Mouse (Mus musculus): ENCODE data around the gene Iqcc. TPM values are rescaled to one million over a fixed set of nuclear protein-coding genes. Genes with fewer than 3 reads are reported as not detected.

The Iqcc gene
- total RNA-seq, 1 experiment from 2014 or later, result 45.6 TPM

DNA sequence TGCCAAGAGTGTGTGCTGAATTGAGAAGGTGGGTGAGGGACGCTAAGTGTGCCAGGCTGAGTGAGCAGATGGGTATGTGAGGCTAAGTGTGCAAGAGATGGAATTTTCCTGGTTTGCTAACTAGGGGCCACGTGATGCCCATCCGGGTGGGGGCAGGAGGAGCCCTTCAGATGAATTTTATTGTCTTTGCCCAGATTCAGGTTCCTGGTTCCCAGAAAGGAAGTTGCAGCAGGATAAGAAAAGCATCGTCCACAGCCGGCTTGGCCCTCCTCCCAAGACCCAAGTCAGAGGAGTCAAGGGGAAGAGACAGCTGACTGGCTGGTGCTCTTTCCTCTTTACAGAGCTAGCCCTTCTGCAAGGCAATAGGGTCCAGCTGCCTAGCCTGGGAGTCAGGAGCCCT is 40.4 kb downstream of the Iqcc start, which contains the start of gene Fam167b:
Gene Fam167b (minus strand): TSS at position 84 of the 400 bp plus-strand sequence.
- DNase-seq, result peak; percentile 27

DNA sequence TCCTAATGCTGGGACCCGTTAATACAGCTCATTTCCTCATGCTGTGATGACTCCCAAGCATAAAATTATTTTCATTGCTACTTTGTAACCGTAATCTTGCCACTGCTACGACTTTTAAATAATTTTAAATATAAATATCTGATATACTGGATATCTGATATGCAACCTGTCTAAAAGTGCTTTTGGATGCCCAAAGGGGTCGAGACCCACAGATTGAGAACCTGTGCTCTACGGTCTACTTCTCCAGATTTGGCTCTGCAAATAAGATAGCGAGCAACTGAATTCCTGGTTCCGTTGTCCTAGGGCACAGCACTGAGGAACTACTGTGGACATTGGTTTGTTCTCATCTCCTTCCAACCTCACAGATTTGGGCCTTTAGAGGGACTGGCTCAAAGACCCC is 41.2 kb downstream of the Iqcc start:
- DNase-seq, result no peak

DNA sequence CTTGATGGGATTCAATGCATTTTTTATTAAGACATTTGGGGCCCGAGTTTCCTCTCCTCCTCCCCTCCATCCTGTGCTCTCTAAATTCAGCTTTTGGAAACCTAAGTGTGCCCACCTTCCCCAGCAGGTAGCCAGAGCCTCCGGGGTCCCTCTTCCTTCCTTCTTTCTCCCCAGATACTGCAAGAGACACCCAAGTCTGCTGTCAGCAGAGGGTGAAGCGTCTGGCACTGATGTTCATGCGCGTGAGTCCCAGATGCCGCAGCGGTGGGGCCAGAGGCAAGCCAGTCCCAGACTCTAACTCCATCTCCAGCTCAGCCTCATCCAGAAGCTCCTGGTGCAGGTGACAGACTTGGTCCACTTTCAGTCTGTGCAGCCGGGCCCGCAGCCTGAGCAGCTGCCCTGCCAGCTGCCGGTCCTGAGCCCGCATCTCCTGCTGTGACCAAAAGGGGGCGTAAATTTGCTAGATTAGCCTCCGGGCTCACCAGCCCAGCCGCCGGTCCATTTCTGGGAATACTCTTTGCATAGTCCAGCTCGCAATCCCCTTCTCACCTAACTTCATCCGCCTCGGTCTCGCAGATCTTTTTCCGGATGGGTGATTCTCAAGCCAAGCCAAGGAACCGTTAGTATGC is 41.9 kb downstream of the Iqcc start:
- peak; percentile 79 for DNase-seq

DNA sequence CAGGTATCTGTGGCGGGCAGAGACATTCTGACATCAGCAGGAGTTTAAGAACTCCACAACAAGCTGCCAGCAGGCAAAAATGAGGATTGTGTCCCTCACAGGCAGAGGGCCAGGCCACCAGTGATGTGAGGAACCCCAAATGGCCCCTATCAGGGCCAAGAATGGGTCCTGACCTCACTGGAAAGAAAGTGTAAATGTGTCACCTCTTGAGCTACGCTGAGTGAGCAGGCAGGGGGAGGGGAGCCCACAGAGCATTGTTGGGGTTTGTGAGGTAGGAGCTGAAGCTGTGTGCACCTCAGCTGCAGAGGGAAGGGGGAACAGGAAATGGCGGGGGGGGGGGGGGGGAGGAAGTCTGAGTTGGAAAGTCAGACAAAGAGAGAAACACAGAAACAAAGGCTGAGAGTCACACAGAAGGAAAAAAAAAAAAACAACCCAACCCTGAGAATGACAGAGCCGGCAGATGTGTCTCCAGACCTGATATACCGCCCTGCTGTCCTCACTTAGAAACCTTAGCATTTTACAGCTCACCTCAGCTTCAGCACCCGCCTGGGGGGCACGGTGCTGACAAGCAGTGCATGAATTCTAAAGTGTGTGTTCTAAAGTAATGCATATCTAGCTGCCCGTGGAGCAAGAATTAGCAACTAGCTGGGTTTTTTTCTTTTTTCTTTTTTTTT is 43.6 kb downstream of the Iqcc start:
- no peak for DNase-seq

DNA sequence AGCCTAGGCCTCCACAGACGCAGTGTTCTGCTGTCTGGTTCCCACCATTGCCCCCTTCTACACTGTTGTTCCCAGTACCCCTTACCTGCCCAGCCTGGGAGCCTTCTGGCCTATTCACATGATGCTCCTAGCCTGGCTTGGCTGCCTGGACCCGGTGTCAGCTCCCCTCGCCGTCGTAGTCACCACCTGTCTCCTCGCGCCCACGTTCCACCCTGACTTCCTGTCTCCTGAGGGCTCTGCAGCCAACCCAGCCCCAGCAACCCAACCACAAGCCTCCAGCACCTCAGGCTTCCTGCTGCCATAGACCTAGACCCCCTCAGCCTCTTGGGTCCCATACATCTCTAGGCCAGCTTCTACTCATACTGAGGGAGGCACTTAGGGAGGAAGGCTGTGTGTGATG is 45.5 kb downstream of the Iqcc start, which contains the start of gene Lck:
Gene Lck (minus strand): TSS at position 212 of the 400 bp plus-strand sequence.
- no peak for DNase-seq

DNA sequence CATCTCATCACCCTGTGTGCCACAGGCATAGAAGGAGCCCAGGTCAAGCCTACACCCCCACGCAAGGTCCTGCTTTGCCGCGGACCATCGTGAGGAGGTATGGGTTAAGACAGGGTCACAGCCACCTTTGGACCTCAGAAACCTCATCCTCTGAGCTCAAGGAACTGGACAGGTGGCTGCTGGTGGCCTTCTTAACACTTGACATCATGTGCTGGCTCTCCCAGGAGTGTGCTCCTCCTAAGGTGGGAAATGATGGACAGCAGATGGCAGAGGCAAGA is 45.9 kb downstream of the Iqcc start:
- no peak for DNase-seq

DNA sequence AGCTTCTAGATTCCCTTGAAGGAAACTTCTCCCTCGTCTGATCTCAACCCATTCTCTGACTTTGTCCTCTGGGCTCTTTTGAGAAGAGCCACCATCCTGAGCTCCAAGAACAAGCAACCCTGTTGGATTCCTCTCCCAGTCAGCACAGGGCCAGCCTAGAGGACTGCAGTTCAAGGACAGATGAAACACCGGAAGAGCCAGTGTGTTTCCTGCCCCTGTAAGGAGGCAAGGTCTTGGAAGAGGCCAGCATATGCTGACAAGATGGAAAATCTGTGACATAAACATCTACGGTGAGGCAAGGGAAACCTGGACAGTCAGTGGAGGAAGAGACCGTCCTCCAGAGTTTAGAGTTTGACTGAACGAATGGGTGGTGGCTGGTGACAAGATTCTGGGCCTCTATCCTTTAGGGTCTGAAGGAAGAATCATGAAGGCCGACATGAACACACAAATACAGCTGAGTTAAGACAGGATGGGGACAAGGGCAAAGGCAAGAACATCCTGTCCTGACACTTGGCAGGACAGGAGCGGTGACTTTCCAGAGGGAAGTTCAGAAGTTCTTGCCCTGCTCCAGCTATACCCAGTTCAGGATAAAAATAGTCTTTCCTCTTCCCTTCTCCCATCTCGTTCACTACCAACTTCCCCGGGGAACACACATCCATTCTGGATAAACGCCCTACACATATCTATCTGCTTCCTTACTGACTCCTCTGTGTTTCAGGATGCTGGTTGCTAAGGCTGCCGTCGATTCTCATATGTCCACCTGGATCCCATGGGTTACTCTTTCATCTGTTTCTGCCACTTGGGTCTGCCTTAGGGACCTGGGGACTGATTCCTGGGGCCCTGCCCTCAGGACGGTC is 46.4 kb downstream of the Iqcc start:
- no peak for DNase-seq

DNA sequence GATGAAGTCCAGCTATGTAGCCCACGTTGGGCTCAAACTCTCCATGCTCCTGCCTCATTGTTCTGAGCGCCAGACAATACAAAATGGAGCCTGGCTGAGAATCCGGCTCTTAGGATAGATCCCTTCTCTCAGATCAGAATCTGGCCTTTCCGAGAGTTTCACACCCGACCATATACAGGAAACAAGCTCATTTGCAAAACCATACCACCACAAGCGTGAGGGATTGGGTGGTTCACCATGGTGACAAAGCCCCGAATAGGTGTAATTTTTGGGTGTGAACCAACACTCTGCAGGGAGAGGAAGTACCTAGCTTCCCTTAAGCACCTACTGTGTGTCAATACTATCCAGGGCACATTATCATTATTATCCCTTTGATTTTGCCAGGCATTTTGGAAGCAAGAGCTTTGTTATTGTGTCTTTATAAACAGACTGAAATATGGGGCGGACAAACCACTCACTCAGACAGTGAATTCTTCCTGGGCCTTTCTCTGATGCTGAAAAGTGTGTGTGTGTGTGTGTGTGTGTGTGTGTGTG is 47.3 kb downstream of the Iqcc start:
- DNase-seq, result no peak

DNA sequence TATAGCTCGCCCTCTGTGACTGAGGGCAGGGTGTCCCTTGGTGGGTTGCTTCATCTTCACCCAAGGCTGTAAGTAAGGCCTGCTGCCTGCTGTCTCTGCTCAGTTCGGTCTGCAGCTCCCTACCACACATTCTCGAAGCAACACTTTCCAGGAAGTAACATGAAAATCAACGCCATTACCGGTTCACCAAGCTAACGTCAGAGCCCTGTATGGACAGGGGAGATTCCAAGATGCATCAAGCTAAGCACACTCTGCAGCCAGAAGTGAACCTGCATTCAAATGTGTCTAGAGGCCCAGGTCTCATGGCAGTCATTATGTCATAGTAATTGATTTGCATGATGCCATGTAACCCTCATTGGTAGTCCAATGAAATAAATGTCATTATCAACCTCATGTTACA is 48.9 kb downstream of the Iqcc start:
- DNase-seq, result no peak

DNA sequence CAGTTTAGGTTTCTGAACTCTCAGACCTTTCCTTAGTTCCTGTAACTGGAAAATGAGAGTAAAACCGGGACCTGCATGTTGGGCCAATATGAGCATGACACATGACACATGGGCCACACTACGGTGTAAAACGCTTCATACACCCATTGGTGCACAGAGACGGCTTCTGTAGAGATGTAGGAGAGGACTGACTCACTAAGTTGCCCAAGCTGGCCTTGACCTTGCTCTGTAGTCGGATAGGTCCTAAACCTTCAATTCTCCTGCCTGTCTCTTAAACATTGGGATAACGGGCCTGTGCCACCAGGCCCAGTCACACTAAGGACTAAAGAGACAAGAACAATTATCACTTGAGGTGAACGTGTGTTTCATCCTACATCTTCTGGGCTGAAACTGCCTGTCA is 50.5 kb downstream of the Iqcc start:
- no peak for DNase-seq

DNA sequence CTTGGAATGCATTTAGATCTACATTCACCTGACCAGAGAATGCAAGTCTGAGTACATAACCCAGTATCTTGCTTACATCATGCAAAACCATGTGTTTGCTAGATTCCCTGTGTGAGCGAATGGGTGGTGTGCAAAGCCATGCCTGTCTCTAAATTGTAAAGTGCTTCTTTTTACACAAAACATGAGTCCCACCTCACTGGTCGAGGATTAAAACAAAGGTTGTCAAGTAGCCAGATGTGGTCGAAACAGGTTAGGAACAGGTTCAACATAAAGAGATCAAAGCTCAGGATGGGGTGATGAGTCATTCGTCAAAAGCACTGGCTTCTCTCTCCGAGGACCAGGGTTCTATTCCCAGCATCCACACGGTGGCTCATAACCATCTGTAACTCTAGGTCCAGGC is 53.8 kb downstream of the Iqcc start:
- DNase-seq, result no peak

Other genes with a start within 250 kb of the Iqcc start
- 7.0 and 8.7 TPM in 2 replicates for gene Zbtb8a, start 241.0 kb downstream of the Iqcc start, total RNA-seq (2021)
- 0.18 and 0.48 TPM in 2 replicates for gene Zbtb8b, start 178.2 kb downstream of the Iqcc start, total RNA-seq (2021)
- 70.2 and 81.0 TPM in 2 replicates for gene Bsdc1, start 157.5 kb downstream of the Iqcc start, total RNA-seq (2021)
- not detected in 2 replicates for gene Tssk3, start 128.1 kb downstream of the Iqcc start, total RNA-seq (2021)
- not detected in 2 replicates for gene Fam229a, start 127.9 kb downstream of the Iqcc start, total RNA-seq (2021)
- 61.0 and 68.3 TPM in 2 replicates for gene Marcksl1, start 105.5 kb downstream of the Iqcc start, total RNA-seq (2021)
- gene Hdac1, start 76.4 kb downstream of the Iqcc start, total RNA-seq (2021), result 48.0 and 54.5 TPM in 2 replicates
- 3.7 and 4.3 TPM in 2 replicates for gene Lck, start 45.5 kb downstream of the Iqcc start, total RNA-seq (2021)
- gene Fam167b, start 40.5 kb downstream of the Iqcc start, total RNA-seq (2021), result 33.5 and 35.2 TPM in 2 replicates
- gene Eif3i, start 18.5 kb downstream of the Iqcc start, total RNA-seq (2021), result 167 and 171 TPM in 2 replicates
- gene Tmem234, start 18.4 kb downstream of the Iqcc start, total RNA-seq (2021), result 96.3 and 111 TPM in 2 replicates
- 2.0 TPM in 1 of 2 replicates, not detected in the other for gene Dcdc2b, start 4.8 kb downstream of the Iqcc start, total RNA-seq (2021)
- gene Ccdc28b, start 4.8 kb upstream of the Iqcc start, total RNA-seq (2021), result 41.2 and 52.2 TPM in 2 replicates
- gene Txlna, start 22.0 kb upstream of the Iqcc start, total RNA-seq (2021), result 64.1 and 76.6 TPM in 2 replicates
- gene Kpna6, start 53.7 kb upstream of the Iqcc start, total RNA-seq (2021), result 80.1 and 95.8 TPM in 2 replicates
- gene Tmem39b, start 77.7 kb upstream of the Iqcc start, total RNA-seq (2021), result 10.1 and 14.8 TPM in 2 replicates
- gene Khdrbs1, start 123.2 kb upstream of the Iqcc start, total RNA-seq (2021), result 81.6 and 89.4 TPM in 2 replicates
- gene Ptp4a2, start 192.1 kb upstream of the Iqcc start, total RNA-seq (2021), result 401 TPM in 2 replicates